Mouse (Mus musculus) olfactory bulb, adult 2 months (tissue): ENCODE data around the gene Ptbp2. TPM values are rescaled to one million over a fixed set of nuclear protein-coding genes. Genes with fewer than 3 reads are reported as not detected.

Source experiments
- H3K27ac ChIP-seq: fragments of 200-500 bp; 2 replicates; pipeline ENCODE4 v1.5.1; 2012; ENCODE audit warnings: low read depth, low read length; ENCODE audit not compliant: insufficient read depth
- H3K4me1 ChIP-seq: fragments of 200-500 bp; 2 replicates; pipeline ENCODE4 v1.6.1; 2012; ENCODE audit warnings: low read length; ENCODE audit not compliant: control insufficient read depth, insufficient read depth
- H3K4me3 ChIP-seq: fragments of 200-500 bp; 2 replicates; pipeline ENCODE4 v1.5.1; 2012; ENCODE audit warnings: mild to moderate bottlenecking, low read depth, low read length, moderate library complexity; ENCODE audit not compliant: insufficient read depth
- CTCF ChIP-seq: fragments of 200-500 bp; IDR thresholded peaks from 2 replicates; pipeline ENCODE4 v1.5.1; 2012; ENCODE audit warnings: low read depth, mild to moderate bottlenecking, low read length, moderate library complexity; ENCODE audit not compliant: insufficient read depth
- POLR2A ChIP-seq: fragments of 200-500 bp; IDR thresholded peaks from 2 replicates; pipeline ENCODE4 v1.6.1; 2012; ENCODE audit warnings: mild to moderate bottlenecking, low read depth, low read length, moderate library complexity; ENCODE audit not compliant: insufficient read depth
- WGBS: fragments of 180-500 bp; shearing (Covaris S2); methylation state at CpG from one replicate; pipeline ENCODE4 v1.1.7; 2018; 5-methylcytosine and 5-hydroxymethylcytosine counted together
- polyA plus RNA-seq: library from polyadenylated mRNA; stranded (reverse); fragments of >200 nt; gene quantifications from 2 replicates; pipeline ENCODE4 v1.2.4, GENCODE M21; 2012; ENCODE audit warnings: low replicate concordance; ENCODE audit not compliant: missing spikeins, insufficient read depth, insufficient read length

Gene Ptbp2
- 151 TPM in 1 of 2 replicates, not detected in the other for polyA plus RNA-seq

DNA sequence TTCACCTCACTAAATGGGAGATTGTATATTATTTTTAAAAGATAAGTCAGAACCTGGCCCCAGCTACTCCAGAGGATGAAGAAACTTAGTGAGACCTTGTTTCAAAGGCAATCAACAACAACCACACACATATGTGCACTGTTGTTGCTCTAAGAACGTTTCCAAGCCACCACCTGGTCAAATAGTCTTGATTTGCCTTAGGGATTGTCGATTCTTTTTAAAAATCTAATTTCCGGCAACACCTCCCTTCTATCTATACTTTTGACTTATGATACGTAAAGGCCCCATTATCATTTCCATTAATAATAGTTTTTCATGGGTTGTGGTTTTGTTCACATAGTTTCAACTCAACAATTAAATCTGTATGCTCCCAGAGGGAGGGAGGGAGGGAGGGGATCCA, at the start of gene Ptbp2:
TSS of gene Ptbp2 (minus strand) at position 101 of the 400 bp plus-strand sequence.
- WGBS = 91% methylated on average over 4 of the region's 4 CpGs
- H3K4me3 ChIP-seq = peak within 1 kb of the TSS; percentile 86
- TF ChIP-seq POLR2A (no peak), CTCF (no peak)
- H3K27ac ChIP-seq = 0 out of 2 replicates have a peak within 1 kb of the TSS, but pooled peaks have one; percentile 8
- H3K4me1 ChIP-seq = peaks cover 2% of the 10 kb centered on the region

DNA sequence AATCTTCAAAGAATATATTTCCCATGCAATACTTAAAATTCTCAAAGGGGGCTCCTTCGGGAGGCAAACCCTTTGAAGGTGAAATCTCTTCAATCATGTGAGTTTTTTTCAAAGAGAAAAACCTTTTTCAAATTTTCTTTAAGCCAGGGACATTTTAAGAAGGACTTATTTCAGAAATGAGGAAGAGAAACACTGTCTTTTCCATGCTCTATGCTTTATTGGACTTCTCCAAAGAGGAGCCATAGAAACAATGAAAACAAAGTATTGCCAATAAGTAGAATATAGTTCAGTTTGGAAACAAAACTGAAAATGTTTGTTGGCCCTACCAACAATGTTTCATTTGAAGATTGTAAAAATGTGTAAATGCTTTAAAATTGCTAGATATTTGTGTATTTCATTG, 30.4 kb upstream of the Ptbp2 start:
- no peak for TF ChIP-seq POLR2A
- TF ChIP-seq CTCF = no peak
- H3K27ac ChIP-seq = no peak overlapping the region
- no peak overlapping the region for H3K4me3 ChIP-seq
- WGBS = 91% methylated on average over 1 of the region's 1 CpGs
- no peaks in the 10 kb centered on the region for H3K4me1 ChIP-seq

DNA sequence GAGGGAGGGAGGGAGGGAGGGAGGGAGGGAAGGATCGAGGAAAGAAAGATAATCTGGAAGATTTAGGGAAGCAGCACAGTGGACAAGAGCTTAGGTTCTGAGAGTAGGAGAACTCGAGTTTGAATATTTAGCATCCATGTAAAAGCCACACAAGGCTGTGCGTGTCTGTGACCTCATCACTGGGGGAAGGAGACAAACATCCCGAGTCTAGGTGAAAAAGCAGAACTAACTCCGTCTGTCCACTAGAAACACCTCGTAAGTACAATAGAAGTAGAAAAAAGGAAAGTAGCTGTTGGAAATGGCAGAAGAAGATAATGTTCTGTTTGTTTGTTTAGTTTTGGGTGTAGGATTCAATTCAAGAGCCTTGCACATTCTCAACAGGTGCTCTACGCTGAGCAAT, 21.9 kb upstream of the Ptbp2 start:
- H3K4me3 ChIP-seq = no peak overlapping the region
- 87% methylated on average over 7 of the region's 7 CpGs for WGBS
- no peaks in the 10 kb centered on the region for H3K4me1 ChIP-seq
- H3K27ac ChIP-seq = no peak overlapping the region
- TF ChIP-seq POLR2A (no peak), CTCF (no peak)

DNA sequence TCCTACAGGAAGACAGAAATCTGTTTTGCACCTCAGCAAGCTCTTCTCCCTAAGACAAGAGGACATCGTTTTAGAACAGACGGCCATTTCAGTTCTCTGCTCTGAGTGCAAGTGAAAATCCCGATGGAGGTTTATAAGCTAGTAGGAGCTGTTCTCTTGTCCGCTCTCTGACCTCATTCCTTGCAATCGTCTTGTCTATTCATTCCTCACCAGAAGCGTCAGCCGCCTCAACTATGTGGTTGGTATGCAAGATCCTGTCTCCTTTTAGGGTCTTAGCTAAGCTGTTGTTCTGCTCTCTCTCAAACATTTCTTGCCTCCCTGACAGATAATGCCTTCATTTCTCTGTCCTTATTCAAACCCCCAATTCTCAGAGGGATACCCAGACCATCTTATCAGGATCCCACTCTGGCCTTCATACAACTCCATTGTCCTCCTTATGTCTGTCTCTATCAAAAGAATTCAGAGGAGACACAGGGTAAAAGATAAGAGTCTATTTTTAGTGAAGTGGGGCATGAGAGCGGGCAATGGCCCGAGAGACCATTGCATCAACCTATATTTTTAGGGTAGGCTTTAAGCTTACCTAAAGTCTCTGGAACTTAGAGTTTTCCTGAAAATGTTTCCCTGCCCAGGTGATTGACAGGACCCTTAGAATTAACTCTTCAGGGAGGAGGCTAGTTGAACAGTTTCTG, 10.6 kb upstream of the Ptbp2 start:
- 87% methylated on average over 9 of the region's 9 CpGs for WGBS
- no peaks in the 10 kb centered on the region for H3K4me1 ChIP-seq
- TF ChIP-seq CTCF = no peak
- no peak for TF ChIP-seq POLR2A
- no peak overlapping the region for H3K4me3 ChIP-seq
- no peak overlapping the region for H3K27ac ChIP-seq

DNA sequence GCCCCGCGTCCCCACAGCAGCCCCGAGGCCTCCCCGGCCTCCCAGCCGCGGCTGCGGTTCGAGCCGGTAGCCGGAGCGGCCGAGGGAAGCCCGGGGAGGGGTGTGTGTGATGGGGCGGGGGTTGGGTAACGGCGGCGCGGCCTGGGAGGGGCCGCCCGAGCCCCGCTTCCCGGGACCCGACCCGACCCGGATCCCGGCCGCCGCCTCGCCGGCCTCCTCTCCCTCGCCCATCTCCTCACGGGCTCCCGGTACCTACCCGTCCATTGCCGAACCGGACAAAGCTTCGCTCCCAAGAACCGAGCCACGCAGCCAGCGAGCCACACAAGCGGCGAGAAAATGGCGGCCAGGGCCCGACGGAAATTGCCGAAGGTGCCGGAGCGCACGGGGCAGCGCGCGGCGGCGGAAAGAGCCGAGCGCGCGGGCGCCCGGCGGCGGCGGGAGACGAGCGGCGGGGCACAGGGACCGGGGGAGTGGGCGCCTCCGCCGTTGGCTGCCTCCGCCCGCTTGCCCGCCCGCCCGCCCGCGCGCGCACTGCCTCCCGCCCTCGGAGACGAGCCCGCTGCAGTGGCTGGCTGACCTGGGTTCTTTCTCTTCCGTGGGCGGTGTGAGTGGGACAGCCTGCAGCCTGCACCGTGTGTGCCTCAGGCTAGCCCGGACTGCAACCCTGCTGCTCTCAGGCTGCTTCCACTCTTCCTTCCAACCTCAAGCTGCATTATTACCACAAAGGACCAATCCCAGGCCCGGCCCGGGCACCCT, 1.1 kb downstream of the Ptbp2 start:
- Histone ChIP-seq H3K4me1 (peaks cover 2% of the 10 kb centered on the region), H3K27ac (peak overlapping the region; percentile 81), H3K4me3 (peak overlapping the region; percentile 86)
- TF ChIP-seq POLR2A = peak; percentile 42; the same call in 1 of the 2 replicates
- no peak for TF ChIP-seq CTCF
- 3% methylated on average over 74 of the region's 89 CpGs for WGBS

DNA sequence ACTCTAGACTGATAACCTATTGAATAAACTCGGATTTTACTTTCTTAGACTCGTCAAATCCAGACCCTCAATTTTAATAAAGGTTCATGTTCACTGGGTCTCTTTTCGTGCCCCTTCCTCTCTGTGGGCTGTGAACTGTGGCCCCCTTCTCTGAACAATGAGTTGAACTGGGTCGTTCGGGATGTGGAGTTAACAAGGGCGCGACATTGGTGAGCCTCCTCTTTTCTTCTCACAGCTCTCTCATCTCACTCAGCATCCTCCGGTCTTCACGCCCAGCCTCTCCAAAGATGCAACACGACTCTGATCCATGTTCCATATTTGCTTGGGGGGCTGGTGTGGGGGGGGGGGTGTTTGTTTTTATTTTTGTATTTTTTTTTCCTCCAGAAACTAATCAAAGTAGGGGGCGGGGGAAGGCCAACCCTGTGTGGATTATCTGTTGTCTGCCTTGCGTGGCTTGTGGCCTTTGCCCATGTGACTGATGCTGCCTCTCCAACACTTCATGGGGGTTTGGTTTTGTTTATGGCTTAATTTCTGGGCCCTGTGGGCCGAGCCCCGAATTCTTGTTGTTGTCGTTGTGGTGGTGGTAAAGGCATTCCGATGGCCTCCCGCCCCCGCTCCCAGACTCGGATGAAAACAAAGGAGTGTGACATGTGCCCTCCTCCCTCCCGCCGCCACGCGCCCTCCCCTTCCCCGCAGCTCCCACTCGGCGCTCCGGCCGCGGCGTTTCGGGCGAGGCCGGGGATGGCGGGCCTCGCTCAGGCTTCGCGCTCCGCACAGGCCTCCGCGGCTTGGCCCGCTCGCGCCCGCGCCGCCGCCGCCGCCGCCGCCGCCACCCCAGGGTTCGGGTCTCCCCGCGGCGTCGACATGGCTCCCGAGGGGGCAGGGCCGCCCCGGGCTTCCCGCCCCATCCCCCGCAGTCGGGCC, 2.0 kb downstream of the Ptbp2 start:
- 4% methylated on average over 54 of the region's 63 CpGs for WGBS
- Histone ChIP-seq H3K4me3 (peak overlapping the region; percentile 86), H3K27ac (peak overlapping the region; percentile 57; the same call in 1 of the 2 replicates), H3K4me1 (peaks cover 2% of the 10 kb centered on the region)
- no peak for TF ChIP-seq CTCF
- no peak for TF ChIP-seq POLR2A

DNA sequence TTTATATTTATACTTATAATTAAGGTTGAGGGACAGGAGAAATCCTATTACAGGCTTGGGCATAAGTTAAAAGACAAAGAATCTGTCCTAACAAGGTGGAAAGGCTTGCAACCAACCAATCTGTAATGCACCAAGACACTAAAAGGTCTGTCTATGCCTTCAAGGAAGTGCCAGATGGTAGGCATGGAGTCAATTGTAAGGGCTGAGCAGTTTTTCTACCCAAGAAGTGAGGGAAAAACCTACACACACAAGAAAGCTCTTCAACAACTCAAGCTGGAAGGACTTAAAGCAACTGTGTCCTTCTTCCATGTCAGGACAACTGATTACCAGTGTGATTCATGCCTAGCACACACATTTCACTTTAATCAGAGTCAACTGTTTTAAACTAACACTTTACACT, 3.4 kb downstream of the Ptbp2 start:
- Histone ChIP-seq H3K4me3 (no peak overlapping the region), H3K27ac (no peak overlapping the region), H3K4me1 (peaks cover 2% of the 10 kb centered on the region)
- no peak for TF ChIP-seq CTCF
- no peak for TF ChIP-seq POLR2A

DNA sequence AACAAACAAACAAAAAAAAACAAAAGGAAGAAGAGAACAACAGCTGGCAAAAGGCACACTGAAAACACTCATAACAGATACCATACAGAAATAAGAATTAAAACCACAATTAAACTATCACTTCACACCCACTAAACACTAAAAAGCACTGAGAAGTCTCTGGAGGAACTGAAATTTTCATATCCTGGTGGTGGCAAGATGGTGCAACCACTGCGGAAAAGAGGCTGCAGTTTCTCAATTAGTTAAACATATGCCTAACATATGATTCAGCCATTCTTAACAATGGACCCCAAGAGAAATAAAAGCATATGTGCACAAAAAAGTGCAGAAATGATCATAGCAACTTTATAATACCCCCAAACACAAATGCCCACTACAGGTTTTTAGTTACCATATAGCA, 5.0 kb downstream of the Ptbp2 start:
- Histone ChIP-seq H3K4me3 (no peak overlapping the region), H3K27ac (no peak overlapping the region), H3K4me1 (peaks cover 2% of the 10 kb centered on the region)
- no peak for TF ChIP-seq POLR2A
- TF ChIP-seq CTCF = no peak
- WGBS = 74% methylated on average over 1 of the region's 1 CpGs
